Mouse (Mus musculus) retina, embryonic 14.5 days (tissue): ENCODE measurements around the gene Ccdc180.

Experiments used
- DNase-seq: peaks from one replicate; pipeline ENCODE4 v3.0.0-alpha.2; 2015; ENCODE audit warnings: low spot score

Gene Ccdc180

GRCm38 (mm10) chr4:45971806-45972447, 81.8 kb downstream of the Ccdc180 start:
- DNase-seq = peak; percentile 99

- peak; percentile 56 for DNase-seq
These were observed 82.3 kb downstream of the Ccdc180 start for GRCm38 (mm10) chr4:45972448-45972854.

- DNase-seq = no peak
These were observed 82.8 kb downstream of the Ccdc180 start for GRCm38 (mm10) chr4:45972951-45973350.

- DNase-seq = no peak
These were observed 87.0 kb downstream of the Ccdc180 start for GRCm38 (mm10) chr4:45976931-45977667.

GRCm38 (mm10) chr4:45979916-45980315, 89.8 kb downstream of the Ccdc180 start:
- DNase-seq = no peak

- DNase-seq = no peak
These were observed 91.0 kb downstream of the Ccdc180 start for GRCm38 (mm10) chr4:45981054-45981453.

- no peak for DNase-seq
These were observed 100.5 kb downstream of the Ccdc180 start for GRCm38 (mm10) chr4:45990427-45991135.

GRCm38 (mm10) chr4:45998536-45998935, 108.4 kb downstream of the Ccdc180 start:
- no peak for DNase-seq
